Mouse (Mus musculus): ENCODE data around the gene Syt16. TPM values are rescaled to one million over a fixed set of nuclear protein-coding genes. Genes with fewer than 3 reads are reported as not detected.

The Syt16 gene
- total RNA-seq, 2 experiments from 2014 or later: 73.5 to 79.2 TPM

DNA sequence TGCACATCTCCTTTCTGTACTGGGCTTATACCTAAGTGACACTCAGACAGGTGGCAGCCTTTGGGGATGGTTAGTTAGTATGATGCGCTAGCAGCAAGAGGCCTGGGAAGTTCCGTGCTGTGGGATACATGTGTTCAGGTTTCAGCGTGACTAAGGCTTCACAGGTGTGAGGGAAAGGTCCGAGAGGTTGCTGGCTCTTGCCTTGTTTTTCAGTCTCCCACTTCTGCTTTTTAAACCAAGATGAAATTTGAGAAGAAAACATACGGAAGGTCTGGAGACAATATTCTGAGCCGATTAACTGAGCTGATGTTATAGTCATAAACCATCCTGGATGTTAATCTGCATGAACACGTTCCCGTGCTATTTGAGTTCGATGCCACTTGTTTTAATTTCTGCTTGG, 5.0 kb downstream of the Syt16 start:
- no peak for DNase-seq (ENCODE audit: low spot score in 2 of 2)

DNA sequence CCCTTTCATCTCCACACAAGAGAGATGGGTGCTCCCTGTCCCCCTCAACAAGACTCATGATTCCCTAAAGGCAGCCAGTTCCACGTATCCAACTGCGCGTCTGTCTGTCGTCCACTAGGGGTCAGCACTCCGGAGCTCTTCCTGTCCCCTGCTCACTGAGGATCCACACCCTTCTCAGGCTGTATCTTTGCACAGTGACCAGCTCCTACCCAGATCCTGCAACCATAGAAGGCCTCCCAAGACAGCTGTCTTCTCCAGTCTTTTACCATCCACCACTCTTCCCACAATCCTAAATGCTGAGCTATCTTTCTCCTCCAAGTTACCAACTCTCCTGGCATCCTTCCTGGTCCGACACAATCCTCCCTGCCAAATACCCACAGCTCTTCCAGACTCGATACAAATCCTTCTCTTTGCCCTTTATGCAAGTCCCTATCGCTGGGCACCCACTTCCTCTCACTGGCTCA, 12.0 kb downstream of the Syt16 start:
- peak; percentile 62 to 74 for DNase-seq (ENCODE audit: low spot score in 2 of 2)

DNA sequence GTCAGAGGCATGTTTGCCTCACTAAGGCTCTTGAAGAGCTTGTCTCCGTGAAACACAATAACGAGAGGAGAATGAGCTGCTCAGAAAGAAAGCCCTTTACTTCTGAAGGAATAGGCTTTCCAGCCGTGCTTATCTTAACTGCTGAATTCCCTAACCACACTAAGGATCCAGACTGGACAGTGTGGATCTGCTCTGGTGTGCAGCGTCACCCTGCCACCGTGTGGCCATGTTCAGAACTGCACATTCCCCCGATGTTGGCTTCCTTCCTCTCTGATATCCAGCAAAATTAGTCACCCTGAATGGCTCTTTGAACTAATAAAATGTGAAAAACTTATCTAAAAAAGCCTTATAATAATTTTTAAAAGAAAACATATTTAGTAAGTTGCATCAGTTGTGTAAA, 16.3 kb downstream of the Syt16 start:
- DNase-seq (ENCODE audit: low spot score in 2 of 2): peak; percentile 91 to 93

DNA sequence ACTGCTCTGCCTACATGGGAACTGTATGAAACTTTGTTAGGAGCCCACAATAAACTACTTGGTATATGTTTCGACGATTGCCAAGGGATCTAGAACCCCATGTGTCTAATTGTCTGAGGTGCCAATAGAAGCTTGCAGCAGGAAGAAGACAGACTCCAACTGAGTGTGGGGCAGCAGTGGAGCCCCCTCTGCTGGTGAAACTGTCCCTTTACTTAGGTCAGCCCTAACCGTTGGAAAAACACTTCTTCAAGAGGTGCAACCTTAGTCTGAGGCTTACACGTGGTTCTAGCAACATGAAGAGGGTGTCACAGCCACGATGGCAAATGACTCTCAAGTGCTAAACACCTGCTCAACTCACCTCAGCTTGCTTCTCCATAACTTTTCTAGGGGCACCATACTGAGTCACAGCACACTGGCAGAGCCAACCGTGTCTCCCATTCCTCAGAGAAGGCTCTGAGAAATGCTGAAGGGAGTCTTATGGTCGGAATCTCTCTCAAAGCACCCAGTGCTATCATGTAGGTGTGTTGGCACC, 17.3 kb downstream of the Syt16 start:
- peak in 1 of 2 experiments; percentile 47 for DNase-seq (ENCODE audit: low spot score in 2 of 2)

DNA sequence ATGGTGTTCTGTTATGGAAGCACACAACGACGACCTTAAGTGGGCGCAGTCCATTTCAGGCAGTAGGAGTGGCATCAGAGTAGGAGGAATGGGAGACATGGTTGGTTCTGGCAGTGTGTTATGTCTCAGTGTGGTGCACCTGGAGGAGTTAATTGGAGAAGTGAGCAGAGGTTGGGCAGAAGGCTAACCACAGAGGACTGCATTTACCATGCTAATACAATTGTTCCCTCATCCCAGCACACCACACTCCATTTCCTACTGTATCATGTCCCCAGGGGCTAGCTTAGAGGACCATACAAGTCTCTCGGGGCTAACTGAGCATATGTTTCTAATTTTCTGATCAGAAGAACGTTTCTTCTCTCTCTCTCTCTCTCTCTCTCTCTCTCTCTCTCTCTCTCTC, 18.0 kb downstream of the Syt16 start:
- no peak for DNase-seq (ENCODE audit: low spot score in 2 of 2)

DNA sequence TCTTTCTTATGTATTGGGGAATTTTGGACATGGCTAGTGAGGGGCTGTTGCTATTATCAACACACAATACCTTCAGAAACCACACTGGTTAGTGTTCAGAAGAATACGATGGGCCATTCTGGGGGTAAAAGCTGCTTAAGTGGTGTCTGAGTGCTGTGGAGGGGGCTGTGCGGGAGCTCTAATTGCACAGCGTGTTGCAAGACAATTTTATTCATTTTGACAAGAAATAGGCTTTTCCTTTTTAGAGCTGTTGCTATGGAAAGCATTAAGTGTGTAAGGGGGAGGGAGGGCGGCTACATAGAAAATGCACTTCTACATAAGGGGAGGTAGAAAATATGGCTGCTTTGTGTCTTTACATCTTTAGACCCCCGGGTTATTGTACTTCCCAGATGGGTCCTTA, 25.8 kb downstream of the Syt16 start:
- no peak for DNase-seq (ENCODE audit: low spot score in 2 of 2)

DNA sequence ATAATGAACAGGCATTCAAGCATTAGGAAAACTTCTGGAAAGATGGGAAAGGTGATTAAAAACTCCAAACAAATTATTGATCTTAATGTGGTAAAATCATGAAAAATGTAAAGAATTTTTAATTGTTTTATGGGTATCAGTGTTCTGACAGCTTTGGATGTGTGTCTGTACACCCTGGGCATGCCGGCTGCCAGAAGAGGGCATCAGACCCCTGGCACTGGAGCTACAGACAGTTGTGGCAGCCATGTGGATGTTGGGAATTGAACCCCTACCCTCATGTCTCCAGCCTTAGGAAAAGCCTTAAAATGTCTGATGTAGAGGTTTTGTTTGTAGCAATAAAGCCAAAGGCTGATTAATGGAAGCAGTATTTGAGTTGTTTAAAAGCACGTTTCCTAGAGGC, 27.5 kb downstream of the Syt16 start:
- no peak for DNase-seq (ENCODE audit: low spot score in 2 of 2)

DNA sequence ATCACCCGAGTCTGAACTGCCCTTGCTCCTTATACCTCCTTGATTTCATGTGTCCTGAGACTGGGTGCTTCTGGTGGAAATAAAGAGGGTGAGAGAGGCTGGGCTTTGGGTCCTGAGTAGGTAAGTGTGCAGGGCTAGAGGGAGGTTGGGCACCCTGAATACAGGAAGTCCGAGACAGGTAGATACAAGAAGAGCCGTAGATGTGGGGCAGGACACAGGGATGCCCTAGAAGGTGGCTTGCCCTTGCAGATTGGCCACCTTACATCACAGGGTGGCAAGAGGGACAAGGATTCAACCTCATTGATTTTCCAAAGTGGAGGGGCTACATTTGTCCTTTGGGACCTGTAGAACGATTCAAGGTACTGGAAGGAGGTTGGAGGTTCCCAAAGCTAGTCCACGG, 45.8 kb downstream of the Syt16 start:
- no peak for DNase-seq (ENCODE audit: low spot score in 2 of 2)

DNA sequence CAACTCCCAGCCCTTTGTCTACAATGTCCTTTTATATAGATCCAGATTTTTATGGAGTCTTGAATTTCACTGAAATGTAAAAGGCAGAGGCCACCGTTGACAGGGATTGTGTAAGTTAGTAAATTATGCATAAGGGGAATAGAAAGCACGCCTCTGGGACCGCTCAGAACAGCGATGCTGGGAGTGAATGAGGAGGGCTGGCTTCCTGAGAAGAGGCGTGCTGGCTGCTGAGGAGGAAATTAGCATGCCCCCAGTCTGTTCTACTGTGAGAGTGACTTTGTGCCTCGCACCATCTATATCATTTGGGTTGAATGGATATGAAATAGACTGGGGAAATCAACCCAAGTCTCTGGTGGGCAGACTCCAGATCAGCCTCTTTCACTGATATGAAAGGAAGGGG, 46.3 kb downstream of the Syt16 start:
- no peak for DNase-seq (ENCODE audit: low spot score in 2 of 2)

DNA sequence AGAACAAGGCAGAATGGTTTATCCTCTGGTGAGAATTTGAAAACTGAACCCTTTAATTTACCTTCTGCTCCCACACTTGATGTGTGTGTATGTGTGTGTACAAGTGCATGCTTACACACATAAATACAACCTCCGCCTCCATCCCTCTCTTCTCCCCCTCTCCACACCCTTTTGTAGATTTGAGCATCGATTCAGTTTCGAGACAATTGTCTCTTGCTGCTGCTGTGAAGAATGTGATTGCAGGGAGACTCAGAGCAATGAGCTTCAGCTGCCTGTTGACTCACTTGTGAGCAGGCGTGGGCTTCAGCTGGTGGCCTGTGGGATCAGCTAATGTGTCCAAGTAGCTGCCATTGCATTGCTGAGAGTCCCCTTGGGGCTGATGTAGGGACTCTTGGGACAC, 46.8 kb downstream of the Syt16 start:
- no peak for DNase-seq (ENCODE audit: low spot score in 2 of 2)

DNA sequence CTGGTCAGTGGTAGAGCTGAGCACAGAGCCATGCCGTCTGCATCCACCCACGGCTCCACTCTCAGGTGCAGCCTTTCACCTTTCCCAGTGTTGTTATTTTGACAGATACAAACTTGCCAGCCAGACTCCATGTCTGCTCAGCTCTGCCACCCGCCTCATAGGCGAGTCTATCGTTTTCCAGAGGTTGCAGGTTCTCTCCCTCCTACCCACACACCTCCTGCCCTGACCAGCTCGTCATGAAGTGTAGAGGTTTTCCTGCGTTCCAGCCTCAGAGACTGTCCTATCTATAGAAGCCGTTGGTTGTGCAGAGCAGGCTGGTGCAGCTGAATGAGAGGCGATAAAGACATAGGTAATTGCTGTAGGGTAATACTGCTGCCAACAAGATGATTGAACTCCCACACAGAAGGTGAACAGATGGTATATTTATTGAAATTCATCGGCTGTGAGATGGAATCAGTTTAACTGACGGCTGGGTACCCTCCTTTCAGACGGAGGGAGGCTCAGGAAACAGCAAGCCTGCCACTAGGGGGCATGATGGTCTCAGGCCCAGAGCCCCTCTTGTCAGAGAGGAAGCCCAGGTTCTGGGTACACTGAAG, 58.0 kb downstream of the Syt16 start:
- DNase-seq (ENCODE audit: low spot score in 2 of 2): peak; percentile 80 to 88

DNA sequence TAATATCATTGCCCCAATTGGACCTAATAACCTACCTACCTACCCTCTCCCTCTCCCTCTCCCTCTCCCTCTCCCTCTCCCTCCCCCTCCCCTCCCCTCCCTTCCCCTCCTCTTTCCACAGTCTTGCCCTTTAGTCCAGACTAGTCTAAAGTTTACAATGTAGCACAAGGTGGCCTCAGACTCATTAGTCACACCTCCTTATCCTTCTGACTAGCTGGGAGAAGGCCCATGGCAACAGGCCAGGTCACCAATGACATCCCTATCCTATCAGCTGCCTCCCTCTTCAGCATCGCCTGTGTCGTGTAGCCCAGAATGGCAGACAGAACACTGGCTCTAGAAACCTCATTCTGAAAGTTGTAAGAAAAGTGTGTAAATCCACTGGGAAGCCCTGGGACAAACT, 58.7 kb downstream of the Syt16 start:
- DNase-seq (ENCODE audit: low spot score in 2 of 2): no peak

DNA sequence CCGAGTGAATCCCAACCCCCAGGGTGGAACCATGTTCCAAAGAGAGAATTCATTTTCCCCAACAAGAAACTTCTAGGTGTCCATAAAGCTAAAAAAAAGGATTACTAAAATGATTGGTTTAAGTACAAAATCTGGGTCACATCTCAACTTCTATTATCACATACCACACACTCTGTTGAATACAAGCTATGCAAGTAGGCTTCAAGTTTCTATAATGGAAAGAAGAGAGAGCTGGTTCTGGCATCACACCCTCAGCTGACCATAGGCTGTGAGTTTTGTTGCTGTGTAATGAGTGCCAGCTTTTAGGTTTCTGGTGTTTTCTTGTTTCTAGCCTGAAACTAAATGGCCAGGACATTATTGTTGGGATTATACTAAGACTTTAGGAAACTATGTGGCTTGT, 65.1 kb downstream of the Syt16 start:
- DNase-seq (ENCODE audit: low spot score in 2 of 2): no peak

DNA sequence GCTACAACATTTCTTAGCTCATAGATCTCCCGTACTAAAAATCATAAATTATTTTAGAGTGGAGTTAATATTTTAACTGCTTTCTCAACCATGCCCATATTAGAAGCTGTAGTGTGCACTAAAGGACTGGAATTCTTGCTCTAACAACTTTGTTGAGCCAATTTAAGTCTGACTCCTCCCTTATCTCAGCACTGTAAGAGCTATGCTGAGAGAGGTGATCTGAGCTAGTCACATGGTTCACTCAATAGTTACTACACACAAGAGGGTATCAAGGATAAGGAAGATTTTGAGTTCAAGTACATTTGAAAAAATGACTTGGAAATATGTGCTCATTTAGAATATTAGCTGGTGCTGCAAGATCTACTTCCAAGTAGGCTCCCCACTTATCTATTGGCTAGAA, 71.5 kb downstream of the Syt16 start:
- DNase-seq (ENCODE audit: low spot score in 2 of 2): no peak

DNA sequence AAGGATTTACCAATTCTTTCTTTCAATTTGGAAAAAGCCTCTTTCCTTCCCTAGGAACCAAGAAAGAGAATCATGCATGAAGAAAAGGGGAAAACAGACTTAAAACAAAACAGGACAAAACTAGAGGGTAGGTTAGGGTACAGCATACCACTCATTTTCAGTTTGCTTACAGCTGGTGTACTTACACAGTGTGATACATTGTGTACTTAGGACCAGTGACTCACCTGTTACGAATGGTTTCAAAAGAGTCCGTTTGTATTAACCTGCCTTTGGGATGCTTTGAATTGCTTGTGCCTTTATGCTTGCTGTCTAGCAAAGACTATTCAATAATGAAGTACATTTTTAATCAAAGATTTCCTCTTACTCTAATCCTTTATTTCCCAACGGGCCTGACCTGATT, 78.1 kb downstream of the Syt16 start:
- no peak for DNase-seq (ENCODE audit: low spot score in 2 of 2)

DNA sequence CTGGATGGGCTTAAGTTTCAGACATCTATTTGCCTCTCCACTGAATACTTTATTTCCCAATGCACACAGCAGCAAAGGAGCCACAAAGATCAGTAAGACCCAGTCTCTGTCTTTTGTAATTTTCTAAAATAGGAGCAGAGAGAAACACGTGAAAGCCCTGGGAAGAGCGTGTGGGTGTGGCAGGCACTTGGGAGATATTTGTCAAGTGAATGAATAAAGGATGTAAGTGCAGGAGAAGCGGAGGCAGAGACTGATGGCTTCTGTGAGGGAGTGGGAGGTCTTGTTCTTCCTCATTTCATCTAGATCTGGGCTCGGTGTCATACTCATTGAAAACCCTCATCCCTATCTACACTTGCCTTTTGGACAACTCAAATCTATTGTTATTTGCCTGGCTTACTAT, 78.6 kb downstream of the Syt16 start:
- peak in 1 of 2 experiments; percentile 56 for DNase-seq (ENCODE audit: low spot score in 2 of 2)

DNA sequence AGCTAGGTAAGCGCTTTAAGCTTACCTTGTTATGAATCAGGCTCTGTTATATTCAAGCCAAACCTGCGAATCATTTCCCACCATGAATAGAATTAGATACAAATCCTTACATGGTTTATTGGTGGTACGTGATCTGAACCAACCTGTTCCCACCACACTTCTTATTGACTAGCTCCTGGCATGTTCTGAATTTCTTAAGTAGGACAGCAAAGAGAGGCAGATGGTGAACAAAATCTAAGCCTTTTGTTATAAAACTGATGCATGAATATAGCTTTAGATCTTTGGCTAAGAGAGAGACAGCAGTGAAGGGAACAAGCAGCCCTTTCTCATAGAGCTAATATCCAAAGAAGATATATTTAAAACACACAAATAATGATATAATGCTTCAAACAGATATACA, 83.7 kb downstream of the Syt16 start:
- no peak for DNase-seq (ENCODE audit: low spot score in 2 of 2)

DNA sequence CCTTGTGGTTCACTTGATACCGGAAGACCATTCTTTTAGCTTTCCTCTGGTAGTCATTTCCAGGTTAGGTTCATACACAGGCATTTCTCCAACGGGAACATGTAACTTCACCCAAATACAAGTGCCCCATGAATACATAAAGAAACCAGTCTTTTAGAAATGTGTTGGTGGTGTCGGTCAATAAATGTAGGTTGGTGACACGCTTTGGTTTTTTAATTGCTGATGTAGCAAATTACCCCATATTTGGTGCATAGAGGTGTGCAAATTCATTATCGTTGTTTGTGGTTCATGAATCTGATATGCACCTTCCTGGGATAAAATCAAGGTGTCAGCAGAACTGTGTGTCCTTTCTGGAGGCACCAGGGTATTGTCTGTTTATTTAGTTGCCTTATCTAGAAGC, 86.9 kb downstream of the Syt16 start:
- no peak for DNase-seq (ENCODE audit: low spot score in 2 of 2)

DNA sequence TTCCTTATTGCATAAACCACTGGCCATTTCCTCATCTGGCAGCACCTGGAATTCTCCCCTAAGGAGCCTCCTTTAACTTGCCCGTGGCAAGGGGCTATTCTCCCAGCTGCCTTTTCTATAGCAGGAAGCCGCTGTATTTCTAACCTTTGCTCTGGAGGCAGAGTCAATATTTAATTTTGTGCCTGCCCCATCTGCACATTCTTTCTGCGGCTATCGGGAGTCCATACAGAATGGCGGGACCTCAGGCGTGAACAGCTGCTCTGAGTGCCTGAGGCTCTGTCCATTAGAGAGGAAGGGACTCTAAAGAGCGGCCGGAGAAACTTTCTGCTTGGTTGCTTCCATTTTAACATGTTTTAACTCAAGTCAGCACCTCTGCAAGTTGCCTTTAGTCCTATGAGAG, 89.6 kb downstream of the Syt16 start:
- no peak for DNase-seq (ENCODE audit: low spot score in 2 of 2)

DNA sequence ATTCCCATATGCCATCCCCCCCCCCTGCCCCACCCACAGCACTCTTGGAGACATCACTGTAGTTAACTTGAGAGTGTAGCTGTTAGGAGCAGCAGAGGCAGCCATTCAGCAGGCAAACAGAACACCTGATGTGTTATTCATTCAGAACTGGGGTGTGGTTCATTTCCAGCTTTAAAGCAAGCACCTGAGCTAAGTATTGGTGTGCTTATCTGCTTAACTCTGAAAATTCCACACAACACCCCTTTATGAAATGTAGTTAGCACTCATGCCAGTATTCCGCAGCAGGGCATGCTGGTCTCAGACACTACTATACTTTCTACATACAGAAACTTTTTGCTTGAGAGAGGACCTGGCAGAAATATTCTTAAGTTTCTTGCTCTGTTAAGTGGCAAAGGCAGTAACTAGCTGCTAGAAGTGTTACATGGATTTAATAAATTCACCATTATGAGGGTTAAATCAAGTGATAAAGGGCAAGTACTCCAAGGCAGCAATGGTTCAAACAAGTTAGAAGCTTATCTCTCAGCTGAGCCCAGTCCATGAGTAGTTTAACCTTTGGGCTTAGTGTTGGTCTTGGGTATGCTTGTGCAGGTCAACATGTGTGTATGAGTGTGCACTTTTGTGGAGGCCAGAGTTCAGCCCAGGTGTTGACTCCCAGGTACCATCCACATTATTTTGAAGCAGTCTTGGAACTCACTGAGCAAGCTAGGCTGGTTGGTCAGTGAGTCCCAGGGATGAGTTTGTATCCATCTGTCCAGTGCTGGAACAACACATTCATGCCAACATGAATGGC, 92.1 kb downstream of the Syt16 start:
- no peak for DNase-seq (ENCODE audit: low spot score in 2 of 2)

DNA sequence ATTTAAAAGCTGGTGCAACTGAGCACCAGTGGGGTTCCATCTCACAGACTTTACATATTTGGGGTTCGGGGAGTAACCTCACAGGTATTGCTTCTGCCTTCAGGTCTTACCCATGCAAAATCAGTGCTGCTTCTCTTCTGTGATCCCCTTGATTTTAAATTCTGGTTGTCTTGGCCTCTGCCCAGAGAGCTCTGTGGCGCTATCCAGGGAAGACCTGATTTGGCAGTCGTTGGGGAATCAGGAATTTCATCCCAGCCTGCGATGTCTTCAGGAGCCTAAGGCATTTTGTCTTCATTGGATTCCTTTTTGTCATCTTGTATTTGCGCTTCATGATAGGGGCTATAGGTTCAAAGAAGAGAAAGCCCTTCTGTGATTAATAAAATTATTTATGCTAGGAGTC, 95.1 kb downstream of the Syt16 start:
- no peak for DNase-seq (ENCODE audit: low spot score in 2 of 2)

DNA sequence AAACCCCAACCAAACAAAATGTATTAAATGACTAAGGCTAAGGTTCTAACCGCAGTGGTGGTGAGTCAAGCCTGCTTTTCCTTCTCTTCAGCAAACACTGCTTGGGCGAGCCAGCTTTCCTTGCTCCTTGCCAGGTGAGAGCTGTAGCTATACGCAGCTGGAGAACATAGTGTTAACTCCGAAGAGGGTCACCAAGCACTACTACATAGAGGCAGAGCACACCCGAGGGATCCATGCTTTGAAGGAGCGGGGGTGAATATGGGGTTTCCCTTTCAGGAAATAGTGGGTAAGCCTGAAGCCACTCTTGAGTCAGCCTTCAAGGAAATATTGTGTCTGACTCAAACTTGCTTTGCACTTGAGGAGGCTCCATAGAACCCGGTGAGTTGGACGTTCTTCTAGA, 95.6 kb downstream of the Syt16 start:
- DNase-seq (ENCODE audit: low spot score in 2 of 2): no peak

DNA sequence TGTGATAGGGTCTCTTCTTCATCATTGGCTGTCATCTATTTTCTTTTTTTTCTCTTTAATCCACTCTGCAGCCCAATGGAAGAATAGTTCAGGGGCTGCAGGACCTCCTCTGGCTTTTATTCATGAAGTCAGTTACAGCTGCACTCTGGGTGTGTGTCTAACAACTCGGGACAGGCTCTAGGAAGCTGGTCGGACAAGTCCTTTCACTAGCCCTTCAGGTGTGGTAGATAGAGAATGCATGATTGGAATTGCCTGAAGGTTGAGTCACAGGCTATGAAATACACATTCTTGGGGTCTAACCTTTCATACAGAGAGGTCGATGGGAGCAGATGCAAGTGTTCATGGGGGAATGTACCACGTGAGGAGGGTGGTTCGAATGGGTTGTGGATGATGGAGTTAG, 97.2 kb downstream of the Syt16 start:
- no peak for DNase-seq (ENCODE audit: low spot score in 2 of 2)

All from left cerebral cortex, adult 18-20 months (tissue).